Mouse (Mus musculus): ENCODE measurements around the gene Cbx4. TPM values are rescaled to one million over a fixed set of nuclear protein-coding genes. Genes with fewer than 3 reads are reported as not detected.
A peak's percentile ranks its signal among the peaks of the same experiment; 100 is the strongest.

Cbx4 gene
- polyA plus RNA-seq (2015; fragmentation: Nextera tagmentation; extraction: Ambion mirVana): 6.5 and 7.6 TPM in 2 replicates

DNA sequence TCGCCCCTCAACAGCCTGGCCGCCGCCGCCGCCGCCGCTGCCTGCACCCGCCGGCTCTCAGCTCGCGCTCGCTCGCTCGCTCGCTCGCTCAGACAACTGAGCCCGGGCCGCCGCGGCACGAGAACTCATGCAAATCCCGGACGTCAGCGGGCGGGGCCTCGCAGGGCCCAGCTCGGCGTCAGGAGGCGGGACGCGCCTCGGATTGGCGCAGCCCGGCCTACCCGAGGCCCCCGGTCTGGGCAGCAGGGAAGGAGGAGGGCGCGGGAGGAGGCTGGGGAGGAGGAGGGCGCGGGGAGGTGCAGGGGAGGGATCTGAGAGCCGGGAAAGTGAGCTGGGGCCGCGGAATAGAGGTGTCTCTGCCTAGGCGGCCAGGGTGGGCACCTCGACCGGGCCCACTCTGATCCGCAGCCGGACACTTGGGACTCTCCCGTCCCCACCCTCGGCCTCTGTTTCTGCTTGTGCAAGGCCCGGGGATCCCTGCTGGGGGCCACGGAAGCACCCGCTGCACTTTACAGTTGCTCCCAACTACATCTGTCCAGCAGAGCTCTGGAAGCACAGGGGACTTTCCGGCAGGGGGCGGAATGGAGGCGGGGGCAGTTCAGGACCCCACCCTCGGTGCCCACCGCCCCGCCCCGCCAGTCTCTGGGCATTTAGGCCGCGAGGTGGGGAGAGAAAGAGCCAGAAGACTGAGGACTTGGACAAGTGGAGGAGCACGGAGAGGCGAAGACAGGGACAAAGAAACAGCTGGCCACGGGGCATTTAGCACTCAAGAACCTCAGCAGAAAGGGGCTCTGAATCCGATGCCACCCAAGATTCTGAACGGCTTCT is at the start of gene Cbx4:
Gene Cbx4 (minus strand): TSS at position 78 of the 828 bp plus-strand sequence.
- peak within 1 kb of the TSS; percentile 83 for H3K9ac ChIP-seq (ENCODE audit: low read depth, low read length)
- H3K27ac ChIP-seq (ENCODE audit: low read depth, low read length): peak within 1 kb of the TSS; percentile 94
- H3K4me1 ChIP-seq (replicated peaks; ENCODE audit: control insufficient read depth, insufficient read depth, low read length): peaks cover 39% of the 10 kb centered on the region
- 2% methylated on average over 60 of the region's 67 CpGs for WGBS
- H3K27me3 ChIP-seq (replicated peaks; ENCODE audit: control insufficient read depth, insufficient read depth, low read length): peaks cover 20% of the 10 kb centered on the region
- no peaks in the 10 kb centered on the region for H3K9me3 ChIP-seq (ENCODE audit: control insufficient read depth)
- TF ChIP-seq CTCF (IDR thresholded peaks at IDR 0.05; ENCODE audit: low read depth): peak; percentile 66
- H3K36me3 ChIP-seq (ENCODE audit: control insufficient read depth, insufficient read depth): peaks cover 12% of the 10 kb centered on the region; the same call in 1 of the 2 replicates
- ATAC-seq: peak; percentile 85
- peak within 1 kb of the TSS; percentile 90 for H3K4me3 ChIP-seq (ENCODE audit: low read depth, low read length)
- peak within 1 kb of the TSS; percentile 85 for H3K4me2 ChIP-seq (replicated peaks; ENCODE audit: low read depth)

DNA sequence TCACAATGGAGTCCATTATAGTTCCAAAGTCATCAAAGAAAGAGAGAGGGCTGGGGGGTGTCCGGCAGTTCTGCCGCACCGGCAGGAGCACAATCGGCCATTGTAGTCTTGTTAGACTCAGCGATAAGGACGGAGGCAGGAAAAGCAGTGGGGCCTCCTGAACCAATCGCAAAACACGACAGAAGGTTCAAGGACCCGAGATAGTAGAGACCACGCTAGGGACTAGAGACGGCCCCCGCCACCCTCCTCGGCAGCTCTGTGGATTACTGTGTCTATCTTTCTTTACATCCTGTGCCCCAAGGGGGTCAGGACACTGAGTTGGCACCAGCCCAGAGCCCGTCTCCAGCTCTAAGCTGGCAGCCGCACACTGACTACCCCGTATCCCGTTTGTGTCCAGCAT is 48.6 kb upstream of the Cbx4 start:
- Histone ChIP-seq H3K27ac (ENCODE audit: low read depth, low read length) (peak overlapping the region; percentile 61), H3K4me2 (replicated peaks; ENCODE audit: low read depth) (peak overlapping the region; percentile 18), H3K27me3 (replicated peaks; ENCODE audit: control insufficient read depth, insufficient read depth, low read length) (no peaks in the 10 kb centered on the region), H3K9ac (ENCODE audit: low read depth, low read length) (no peak overlapping the region), H3K4me1 (replicated peaks; ENCODE audit: control insufficient read depth, insufficient read depth, low read length) (peaks cover 14% of the 10 kb centered on the region), H3K36me3 (ENCODE audit: control insufficient read depth, insufficient read depth) (no peaks in the 10 kb centered on the region), H3K4me3 (ENCODE audit: low read depth, low read length) (no peak overlapping the region), H3K9me3 (ENCODE audit: control insufficient read depth) (no peaks in the 10 kb centered on the region)
- TF ChIP-seq CTCF (IDR thresholded peaks at IDR 0.05; ENCODE audit: low read depth): no peak
- WGBS: 22% methylated on average over 17 of the region's 17 CpGs
- peak; percentile 54 for ATAC-seq

DNA sequence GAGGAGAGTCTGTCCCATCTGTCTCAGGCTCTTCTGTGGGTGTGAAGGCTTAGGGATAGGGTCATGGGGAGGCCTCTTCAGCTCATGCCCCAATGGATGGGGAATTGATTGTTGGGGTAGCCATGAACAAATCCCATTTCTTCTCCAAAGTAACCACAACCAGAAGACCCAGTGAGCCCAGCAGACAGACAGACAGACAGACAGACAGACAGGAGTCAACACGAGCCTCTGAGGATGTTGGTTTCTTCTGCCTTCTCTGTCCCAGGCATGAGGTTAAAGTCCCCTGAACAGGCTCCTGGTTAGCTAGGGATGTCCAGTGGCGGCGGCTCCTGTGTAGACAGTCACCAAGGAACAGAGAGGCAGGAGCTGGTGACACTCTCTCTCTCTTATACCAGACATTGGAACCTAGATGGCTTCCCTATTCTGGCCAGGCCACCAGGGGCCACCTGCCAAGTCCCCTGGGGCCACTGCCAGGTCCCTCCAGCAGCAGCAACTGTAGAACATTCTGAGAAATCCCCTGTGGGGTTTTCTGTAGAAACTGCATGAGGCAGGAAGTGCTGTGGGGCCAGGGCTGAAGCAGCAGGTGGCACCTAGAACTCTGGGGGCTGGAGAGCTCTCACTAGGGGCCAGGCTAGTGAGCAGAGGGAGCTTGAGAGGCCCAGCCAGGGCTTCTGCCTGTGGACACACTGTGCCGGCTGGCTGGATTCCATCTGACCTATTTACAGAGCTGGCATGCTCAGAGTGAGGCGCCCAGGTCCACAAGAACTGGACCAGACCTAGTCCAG is 47.6 kb upstream of the Cbx4 start:
- peak; percentile 23; the same call in 1 of the 2 replicates for TF ChIP-seq CTCF (IDR thresholded peaks at IDR 0.05; ENCODE audit: low read depth)
- 34% methylated on average over 5 of the region's 5 CpGs for WGBS
- ATAC-seq: peak; percentile 25
- Histone ChIP-seq H3K4me3 (ENCODE audit: low read depth, low read length) (no peak overlapping the region), H3K9ac (ENCODE audit: low read depth, low read length) (no peak overlapping the region), H3K36me3 (ENCODE audit: control insufficient read depth, insufficient read depth) (no peaks in the 10 kb centered on the region), H3K4me1 (replicated peaks; ENCODE audit: control insufficient read depth, insufficient read depth, low read length) (peaks cover 19% of the 10 kb centered on the region), H3K4me2 (replicated peaks; ENCODE audit: low read depth) (no peak overlapping the region), H3K9me3 (ENCODE audit: control insufficient read depth) (no peaks in the 10 kb centered on the region), H3K27me3 (replicated peaks; ENCODE audit: control insufficient read depth, insufficient read depth, low read length) (no peaks in the 10 kb centered on the region), H3K27ac (ENCODE audit: low read depth, low read length) (peak overlapping the region; percentile 61)

DNA sequence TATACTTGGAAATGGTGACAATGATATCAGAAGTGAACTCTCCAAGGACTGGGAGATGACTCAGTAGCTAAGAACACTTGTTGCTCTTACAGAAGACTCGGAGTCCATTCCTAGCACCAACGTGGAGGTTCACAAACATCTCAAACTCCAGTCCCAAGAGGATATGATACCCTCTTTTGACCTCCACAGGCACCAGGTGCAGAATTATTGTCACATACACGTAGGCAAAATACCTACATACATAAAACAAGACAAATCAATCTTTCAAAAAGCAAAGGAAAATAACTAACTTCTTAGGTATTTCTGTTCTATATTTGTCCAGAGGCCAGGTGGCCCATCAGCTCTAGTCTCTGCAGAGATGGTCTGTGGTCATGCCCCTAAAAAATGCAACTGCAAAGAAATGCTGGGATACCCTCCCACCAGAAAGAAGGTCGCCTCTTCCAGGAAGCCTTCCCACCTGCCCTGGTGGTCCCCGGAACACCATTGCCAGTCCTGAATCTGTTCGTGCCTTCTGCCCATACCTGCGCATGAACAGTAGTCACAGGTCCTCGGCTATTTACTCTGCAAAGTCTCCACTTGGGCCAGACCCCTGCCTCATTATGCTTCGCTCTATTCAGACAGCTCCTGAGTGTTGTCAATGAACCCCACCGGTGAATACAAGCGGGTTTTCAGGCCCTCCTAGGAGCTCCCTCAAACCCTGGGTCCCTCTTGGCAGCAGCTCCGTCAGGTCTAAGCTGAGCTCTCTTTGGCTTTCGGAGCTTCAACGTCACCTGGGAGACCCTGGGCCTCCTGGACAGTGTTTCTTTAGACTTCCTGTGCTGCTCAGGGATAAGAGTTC is 46.4 kb upstream of the Cbx4 start:
- Histone ChIP-seq H3K27me3 (replicated peaks; ENCODE audit: control insufficient read depth, insufficient read depth, low read length) (no peaks in the 10 kb centered on the region), H3K27ac (ENCODE audit: low read depth, low read length) (no peak overlapping the region), H3K4me3 (ENCODE audit: low read depth, low read length) (no peak overlapping the region), H3K9ac (ENCODE audit: low read depth, low read length) (no peak overlapping the region), H3K36me3 (ENCODE audit: control insufficient read depth, insufficient read depth) (no peaks in the 10 kb centered on the region), H3K4me1 (replicated peaks; ENCODE audit: control insufficient read depth, insufficient read depth, low read length) (peaks cover 28% of the 10 kb centered on the region), H3K9me3 (ENCODE audit: control insufficient read depth) (no peaks in the 10 kb centered on the region), H3K4me2 (replicated peaks; ENCODE audit: low read depth) (no peak overlapping the region)
- no peak for ATAC-seq
- WGBS: 79% methylated on average over 14 of the region's 14 CpGs
- TF ChIP-seq CTCF (IDR thresholded peaks at IDR 0.05; ENCODE audit: low read depth): no peak

DNA sequence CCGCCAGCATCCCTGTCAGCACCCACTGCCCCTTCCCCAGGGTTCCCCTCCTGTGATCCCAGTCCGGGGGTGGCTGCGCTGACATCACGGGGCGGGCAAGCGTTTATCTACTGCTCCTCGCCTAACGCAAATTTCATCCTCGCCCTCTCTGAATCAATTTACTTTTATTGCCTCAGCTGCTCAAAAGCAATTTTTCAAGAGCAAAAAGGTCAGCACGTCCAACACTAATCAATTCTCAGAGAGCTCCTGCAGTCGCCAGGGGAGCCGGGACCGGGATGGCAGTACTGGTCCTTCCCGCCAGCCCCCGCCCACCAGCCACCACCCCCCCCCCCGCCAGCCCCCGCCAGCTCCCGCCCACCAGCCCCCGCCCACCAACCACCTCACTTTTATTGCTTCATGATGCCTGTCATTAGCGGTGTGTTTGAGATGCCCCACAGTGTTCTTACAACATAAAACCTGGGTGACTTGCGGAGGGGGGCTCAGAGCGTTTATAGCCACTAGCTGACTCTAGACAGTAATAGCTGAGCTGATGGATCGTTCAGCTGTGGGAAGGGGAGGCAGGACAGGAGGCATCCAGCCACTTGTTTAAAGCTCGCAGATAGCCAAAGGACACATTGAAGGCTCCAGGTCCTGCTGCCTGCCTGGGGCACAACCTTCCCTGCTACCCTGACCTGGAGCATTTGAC is 44.2 kb upstream of the Cbx4 start:
- 12% methylated on average over 24 of the region's 24 CpGs for WGBS
- no peak overlapping the region for H3K9ac ChIP-seq (ENCODE audit: low read depth, low read length)
- no peak for ATAC-seq
- H3K27me3 ChIP-seq (replicated peaks; ENCODE audit: control insufficient read depth, insufficient read depth, low read length): no peaks in the 10 kb centered on the region
- H3K4me2 ChIP-seq (replicated peaks; ENCODE audit: low read depth): 0 out of 2 replicates have a peak overlapping the region, but pooled peaks have one; percentile 28
- no peak overlapping the region for H3K27ac ChIP-seq (ENCODE audit: low read depth, low read length)
- no peak for TF ChIP-seq CTCF (IDR thresholded peaks at IDR 0.05; ENCODE audit: low read depth)
- H3K4me1 ChIP-seq (replicated peaks; ENCODE audit: control insufficient read depth, insufficient read depth, low read length): peaks cover 35% of the 10 kb centered on the region
- no peak overlapping the region for H3K4me3 ChIP-seq (ENCODE audit: low read depth, low read length)
- no peaks in the 10 kb centered on the region for H3K36me3 ChIP-seq (ENCODE audit: control insufficient read depth, insufficient read depth)
- no peaks in the 10 kb centered on the region for H3K9me3 ChIP-seq (ENCODE audit: control insufficient read depth)

All from intestine, postnatal 0 days (tissue).